Mouse (Mus musculus): ENCODE data around the gene Aldoart2. TPM values are rescaled to one million over a fixed set of nuclear protein-coding genes. Genes with fewer than 3 reads are reported as not detected.
A peak's percentile ranks its signal among the peaks of the same experiment; 100 is the strongest.
"Not testable (repeated sequence)": the region's sequence is repeated elsewhere in the genome, so short reads cannot be mapped to it uniquely, and the experiment has no call there.

Aldoart2 gene
- 0.07 TPM in 1 of 2 replicates, not detected in the other for polyA plus RNA-seq (2012; rRNA removed)

DNA sequence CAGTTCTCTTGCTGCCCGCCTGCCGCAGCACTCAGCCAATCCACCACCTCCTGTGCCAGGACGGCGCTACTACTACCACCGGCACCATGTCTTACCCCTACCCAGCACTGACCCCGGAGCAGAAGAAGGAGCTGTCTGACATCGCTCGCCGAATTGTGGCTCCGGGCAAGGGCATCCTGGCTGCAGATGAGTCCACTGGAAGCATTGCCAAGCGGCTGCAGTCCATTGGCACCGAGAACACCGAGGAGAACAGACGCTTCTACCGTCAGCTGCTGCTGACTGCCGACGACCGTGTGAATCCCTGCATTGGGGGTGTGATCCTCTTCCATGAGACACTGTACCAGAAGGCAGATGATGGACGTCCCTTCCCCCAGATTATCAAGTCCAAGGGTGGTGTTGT is at the start of gene Aldoart2:
Gene Aldoart2, plus strand, starts transcription at position 34 of the 400 bp plus-strand sequence.
- TF ChIP-seq CTCF (IDR thresholded peaks at IDR 0.05; ENCODE audit: borderline replicate concordance, extremely low read depth, insufficient read depth, insufficient read length), result no peak
- no peak for TF ChIP-seq POLR2A (IDR thresholded peaks at IDR 0.05; ENCODE audit: borderline replicate concordance, extremely low read depth, insufficient read depth, insufficient read length, poor library complexity, severe bottlenecking)
- DNase-seq (ENCODE audit: low read depth), result no peak

DNA sequence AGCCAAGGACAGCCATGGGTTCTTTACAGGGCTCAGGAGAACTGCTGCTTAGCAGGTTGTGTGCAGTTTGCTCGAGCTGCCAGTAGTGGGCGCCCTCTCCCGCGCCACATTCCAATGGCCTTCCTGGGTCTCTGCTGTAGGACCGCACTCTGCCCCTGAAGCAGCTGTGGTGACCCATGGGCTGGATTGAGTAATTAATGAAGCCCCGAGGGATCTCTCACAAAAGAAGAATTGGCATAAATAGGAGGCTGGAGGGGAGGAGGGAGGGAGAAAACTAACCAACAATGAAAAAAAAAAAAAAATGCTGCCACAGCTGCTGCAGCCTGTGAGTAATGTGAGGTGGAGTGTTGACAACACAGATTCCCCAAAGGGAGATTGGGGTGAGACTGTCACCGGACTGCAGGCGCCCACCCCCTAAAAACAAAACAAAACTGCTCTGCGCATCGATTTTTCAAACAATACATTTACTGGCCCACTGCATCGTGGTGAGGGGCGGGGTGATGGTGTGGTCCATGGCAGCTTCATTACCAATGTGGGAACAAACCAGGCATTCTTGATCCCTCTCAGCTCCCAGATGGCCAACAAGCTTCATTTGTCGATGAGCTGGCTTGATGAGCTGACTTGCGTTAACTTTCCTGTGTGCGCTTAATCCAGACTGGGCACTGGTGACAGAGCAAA is 46.8 kb upstream of the Aldoart2 start:
- DNase-seq (ENCODE audit: low read depth), result peak; percentile 71
- TF ChIP-seq POLR2A (IDR thresholded peaks at IDR 0.05; ENCODE audit: borderline replicate concordance, extremely low read depth, insufficient read depth, insufficient read length, poor library complexity, severe bottlenecking) (no peak), CTCF (IDR thresholded peaks at IDR 0.05; ENCODE audit: borderline replicate concordance, extremely low read depth, insufficient read depth, insufficient read length) (peak; percentile 94)

DNA sequence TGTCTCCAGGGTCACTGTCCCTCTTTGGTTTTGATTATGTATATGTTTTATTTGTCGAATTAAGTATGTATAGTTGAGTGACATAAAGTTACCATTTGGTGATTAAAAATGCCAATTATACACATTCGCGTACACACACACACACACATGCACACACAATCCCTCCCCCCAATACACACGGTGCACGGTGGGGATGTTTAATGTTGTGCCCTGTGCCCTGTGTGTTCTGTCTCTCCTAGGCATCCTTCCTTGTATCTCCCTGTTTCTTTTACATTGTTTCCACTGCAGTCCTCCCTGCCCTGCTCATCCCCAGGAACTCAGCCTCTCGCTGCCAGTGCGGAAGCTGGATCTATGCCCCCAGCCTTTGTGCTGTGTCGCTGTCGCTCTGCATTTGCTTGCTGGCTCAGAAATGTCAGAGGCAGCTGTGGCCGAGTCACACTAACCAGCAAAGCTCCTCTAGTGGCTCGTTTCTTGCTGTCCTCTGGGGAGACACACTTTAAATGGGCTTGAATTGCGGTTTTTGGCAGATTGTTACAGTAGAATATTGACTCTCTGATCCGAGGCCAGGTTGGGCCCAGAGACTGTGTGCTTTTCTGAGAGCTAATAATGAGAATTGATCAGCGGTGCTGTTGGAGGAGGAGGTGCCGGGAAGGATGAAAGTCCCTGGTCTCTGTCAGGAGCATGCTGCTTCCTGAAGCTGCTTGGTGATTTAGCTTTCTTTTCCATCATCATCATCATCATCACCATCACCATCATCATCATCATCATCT is 37.9 kb upstream of the Aldoart2 start:
- no peak for TF ChIP-seq CTCF (IDR thresholded peaks at IDR 0.05; ENCODE audit: borderline replicate concordance, extremely low read depth, insufficient read depth, insufficient read length)
- TF ChIP-seq POLR2A (IDR thresholded peaks at IDR 0.05; ENCODE audit: borderline replicate concordance, extremely low read depth, insufficient read depth, insufficient read length, poor library complexity, severe bottlenecking), result no peak
- peak; percentile 70 for DNase-seq (ENCODE audit: low read depth)

DNA sequence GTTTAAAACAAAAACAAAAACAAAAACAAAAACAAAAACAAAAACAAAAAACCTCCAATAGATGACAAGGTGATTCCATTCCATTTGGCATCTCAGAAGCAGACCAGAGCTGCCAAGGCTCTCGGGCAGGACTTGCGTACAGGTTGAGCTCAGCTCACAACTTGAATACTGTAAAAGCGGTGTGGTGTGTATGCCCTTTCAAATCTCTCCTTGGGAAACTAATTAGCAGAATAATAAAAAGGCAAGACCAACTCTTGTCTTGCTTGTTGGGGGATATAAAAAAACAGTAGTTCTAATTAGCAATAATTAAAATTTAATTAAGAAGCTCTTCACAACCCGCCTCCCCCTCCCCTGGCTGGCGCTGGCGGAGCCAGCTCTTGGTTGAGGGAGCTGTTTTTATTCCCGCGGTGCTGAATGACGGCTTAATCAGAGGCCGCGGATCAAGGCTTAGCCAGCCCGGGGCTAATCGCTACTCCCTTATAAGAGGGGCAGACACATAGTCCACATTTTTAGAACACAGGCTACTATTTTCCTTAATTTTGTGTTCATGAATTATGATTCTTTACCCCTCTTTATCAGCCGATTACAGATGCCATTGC is 28.4 kb upstream of the Aldoart2 start:
- no peak for TF ChIP-seq CTCF (IDR thresholded peaks at IDR 0.05; ENCODE audit: borderline replicate concordance, extremely low read depth, insufficient read depth, insufficient read length)
- TF ChIP-seq POLR2A (IDR thresholded peaks at IDR 0.05; ENCODE audit: borderline replicate concordance, extremely low read depth, insufficient read depth, insufficient read length, poor library complexity, severe bottlenecking), result no peak
- DNase-seq (ENCODE audit: low read depth), result peak; percentile 93

DNA sequence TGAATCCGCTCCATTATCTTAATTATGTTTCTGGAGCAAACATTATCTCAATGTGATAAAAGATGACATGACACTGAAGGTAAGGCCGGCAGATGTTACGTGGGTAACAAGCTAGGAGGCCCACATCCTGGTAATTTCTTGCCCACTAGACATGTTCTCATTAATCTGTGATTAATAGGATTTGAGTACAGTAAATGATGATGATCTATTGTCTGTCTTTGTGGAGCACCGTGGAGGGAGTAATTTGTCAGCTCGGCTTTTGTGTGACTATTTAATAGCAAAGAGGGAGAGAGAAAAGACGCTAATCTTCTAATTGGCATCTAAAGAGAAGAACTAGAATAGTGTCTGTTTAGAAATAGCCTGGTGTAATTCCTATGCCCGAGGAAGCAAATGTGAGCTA is 27.3 kb upstream of the Aldoart2 start:
- peak; percentile 77 for DNase-seq (ENCODE audit: low read depth)
- TF ChIP-seq CTCF (IDR thresholded peaks at IDR 0.05; ENCODE audit: borderline replicate concordance, extremely low read depth, insufficient read depth, insufficient read length) (no peak), POLR2A (IDR thresholded peaks at IDR 0.05; ENCODE audit: borderline replicate concordance, extremely low read depth, insufficient read depth, insufficient read length, poor library complexity, severe bottlenecking) (no peak)

DNA sequence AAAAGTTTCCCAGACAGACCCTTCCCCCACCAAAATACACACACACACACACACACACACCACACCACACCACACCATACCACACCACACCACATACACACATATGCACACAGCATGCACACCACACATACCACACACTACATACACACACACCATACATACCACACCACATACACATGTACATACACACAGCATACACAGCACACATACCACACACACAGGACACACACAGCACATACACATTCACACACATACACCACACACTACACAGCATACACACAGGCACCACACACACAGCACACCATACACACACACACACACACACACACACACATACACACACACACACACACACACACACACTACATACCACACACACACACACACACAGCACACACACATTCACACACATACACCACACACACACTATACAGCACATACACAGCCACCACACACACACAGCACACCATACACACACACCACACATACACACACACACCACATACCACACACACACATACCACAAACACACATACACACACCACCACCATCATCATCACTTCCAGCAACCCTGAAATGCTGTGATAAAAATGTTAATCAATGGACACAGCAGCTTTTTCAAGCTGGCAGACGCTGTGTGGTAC is 26.6 kb upstream of the Aldoart2 start:
- TF ChIP-seq POLR2A (IDR thresholded peaks at IDR 0.05; ENCODE audit: borderline replicate concordance, extremely low read depth, insufficient read depth, insufficient read length, poor library complexity, severe bottlenecking) (no peak), CTCF (IDR thresholded peaks at IDR 0.05; ENCODE audit: borderline replicate concordance, extremely low read depth, insufficient read depth, insufficient read length) (no peak)
- DNase-seq (ENCODE audit: low read depth), result no peak

DNA sequence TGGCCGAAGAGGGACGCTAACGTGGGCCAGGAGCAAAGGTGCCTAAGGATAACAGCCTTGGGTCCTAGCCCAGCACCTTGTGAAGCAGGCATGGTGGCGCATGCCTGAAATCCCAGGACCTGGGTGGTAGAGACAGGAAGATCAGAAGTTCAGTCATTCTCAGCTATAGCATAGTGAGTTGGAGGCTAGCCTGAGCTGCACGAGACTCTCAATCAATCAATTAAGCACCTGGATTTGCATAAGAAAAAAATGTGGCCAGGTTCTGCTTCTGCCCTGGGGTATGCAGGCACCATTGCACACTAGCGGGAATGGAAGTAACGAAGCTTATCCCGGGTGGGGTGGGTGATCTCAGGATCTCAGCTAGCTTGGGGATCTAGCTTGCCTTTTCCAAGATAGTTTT is 25.9 kb upstream of the Aldoart2 start:
- TF ChIP-seq POLR2A (IDR thresholded peaks at IDR 0.05; ENCODE audit: borderline replicate concordance, extremely low read depth, insufficient read depth, insufficient read length, poor library complexity, severe bottlenecking) (no peak), CTCF (IDR thresholded peaks at IDR 0.05; ENCODE audit: borderline replicate concordance, extremely low read depth, insufficient read depth, insufficient read length) (no peak)
- no peak for DNase-seq (ENCODE audit: low read depth)

DNA sequence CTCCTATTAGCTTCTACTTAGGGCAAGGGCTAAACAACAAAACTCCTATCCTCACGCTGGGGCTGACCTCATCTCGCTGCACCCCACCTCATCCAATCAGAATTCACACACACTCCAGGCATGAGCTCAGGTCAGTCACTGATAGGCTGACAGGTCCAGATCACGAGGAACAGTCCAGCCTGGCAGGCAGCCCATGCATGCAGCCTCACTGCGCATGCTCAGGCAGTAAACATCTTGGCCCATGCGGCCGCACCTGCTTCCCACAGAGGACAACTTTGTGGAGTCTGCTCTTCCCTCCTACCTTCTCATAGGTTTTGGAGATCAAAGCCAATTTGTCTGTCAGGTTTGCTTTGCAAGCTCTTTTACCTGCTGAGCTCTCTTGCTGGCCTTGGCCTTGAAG is 10.1 kb upstream of the Aldoart2 start:
- not testable (repeated sequence) for DNase-seq (ENCODE audit: low read depth)

DNA sequence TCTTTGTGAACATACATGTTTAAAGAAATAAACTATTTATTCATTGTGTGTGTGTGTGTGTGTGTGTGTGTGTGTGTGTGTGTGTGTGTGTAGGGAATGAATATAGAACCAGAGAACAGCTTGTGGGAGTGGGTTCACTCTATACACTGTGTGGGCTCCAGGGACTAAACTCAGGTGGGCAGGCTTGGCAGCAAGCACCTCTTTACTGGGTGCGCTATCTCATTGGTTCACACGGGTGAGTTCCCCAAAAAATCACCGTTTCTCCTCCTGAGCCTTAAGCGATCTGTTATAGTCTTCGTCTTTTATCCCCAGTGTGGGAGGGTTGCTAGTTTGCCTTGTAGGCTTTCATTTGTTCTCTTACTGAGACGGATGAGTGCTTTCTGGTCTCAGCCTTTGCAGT is 7.2 kb upstream of the Aldoart2 start:
- DNase-seq (ENCODE audit: low read depth), result no peak
- no peak for TF ChIP-seq POLR2A (IDR thresholded peaks at IDR 0.05; ENCODE audit: borderline replicate concordance, extremely low read depth, insufficient read depth, insufficient read length, poor library complexity, severe bottlenecking)
- no peak for TF ChIP-seq CTCF (IDR thresholded peaks at IDR 0.05; ENCODE audit: borderline replicate concordance, extremely low read depth, insufficient read depth, insufficient read length)

DNA sequence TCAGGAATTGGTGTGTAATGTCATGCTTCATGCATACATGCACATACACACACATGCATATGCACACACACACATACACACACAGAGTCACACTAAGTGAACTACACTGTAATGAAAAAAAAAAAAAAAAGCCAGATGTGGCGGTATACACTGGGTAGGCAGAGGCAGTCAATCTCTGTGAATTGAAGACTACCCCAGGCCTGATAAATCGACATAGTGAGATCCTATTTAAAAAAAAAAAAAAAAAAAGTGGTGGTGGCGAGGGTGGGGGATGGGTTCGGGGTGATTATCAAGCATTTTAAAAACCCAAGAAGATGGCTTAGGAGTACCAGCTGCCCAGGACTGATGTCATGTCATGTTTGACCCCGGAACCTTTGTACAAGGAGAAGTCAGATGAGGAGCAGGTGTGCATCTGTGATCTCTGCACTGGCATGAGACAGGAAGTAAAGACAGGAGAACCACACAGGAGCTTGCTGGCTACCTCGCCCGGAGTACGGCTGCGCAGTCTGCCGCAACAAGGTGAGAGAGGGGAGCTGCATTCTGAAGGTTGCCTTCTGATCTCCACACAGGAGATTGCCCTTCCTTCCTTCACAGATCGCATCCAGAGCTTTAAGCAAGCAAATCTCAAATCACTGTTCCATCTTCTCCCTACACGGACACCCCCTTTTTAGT is 5.7 kb upstream of the Aldoart2 start:
- no peak for TF ChIP-seq CTCF (IDR thresholded peaks at IDR 0.05; ENCODE audit: borderline replicate concordance, extremely low read depth, insufficient read depth, insufficient read length)
- no peak for DNase-seq (ENCODE audit: low read depth)

DNA sequence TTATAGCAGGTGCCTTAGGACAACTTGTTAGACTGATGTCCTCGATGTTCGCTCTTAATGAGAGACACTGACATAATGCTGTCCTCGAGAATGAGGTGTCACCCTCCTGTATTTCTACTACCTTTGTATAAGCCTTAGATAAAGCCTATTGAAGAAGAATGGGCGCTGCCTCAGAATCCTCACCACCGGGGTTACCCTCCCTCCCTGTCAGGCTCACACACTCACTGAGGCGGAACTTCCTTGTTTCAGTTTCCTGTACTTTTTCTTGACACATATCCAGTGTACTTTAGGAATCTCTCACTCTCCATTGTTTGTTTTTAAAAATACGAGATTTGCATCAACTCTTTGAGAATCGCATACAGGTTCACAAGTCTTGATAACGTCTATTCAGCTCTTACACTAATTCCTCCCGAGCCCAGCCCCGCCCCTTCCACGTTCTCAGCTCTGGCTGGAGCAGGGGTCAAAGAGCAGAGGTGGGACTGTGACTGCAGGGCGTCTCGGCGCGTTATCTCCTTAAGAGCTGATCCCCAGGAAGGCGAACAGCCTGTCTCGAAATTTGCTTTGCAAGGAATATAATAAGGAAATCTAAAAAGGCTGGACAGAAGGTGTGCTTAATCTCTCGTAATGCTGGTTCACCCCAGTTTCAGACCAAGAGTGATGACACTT is 4.9 kb upstream of the Aldoart2 start:
- TF ChIP-seq POLR2A (IDR thresholded peaks at IDR 0.05; ENCODE audit: borderline replicate concordance, extremely low read depth, insufficient read depth, insufficient read length, poor library complexity, severe bottlenecking) (no peak), CTCF (IDR thresholded peaks at IDR 0.05; ENCODE audit: borderline replicate concordance, extremely low read depth, insufficient read depth, insufficient read length) (no peak)
- DNase-seq (ENCODE audit: low read depth), result no peak
